Mouse (Mus musculus): ENCODE data around the gene Rpl23a. TPM values are rescaled to one million over a fixed set of nuclear protein-coding genes. Genes with fewer than 3 reads are reported as not detected.

The Rpl23a gene
- 698 and 713 TPM in 2 replicates for polyA plus RNA-seq (2015; fragmentation: Nextera tagmentation; extraction: Ambion mirVana)

DNA sequence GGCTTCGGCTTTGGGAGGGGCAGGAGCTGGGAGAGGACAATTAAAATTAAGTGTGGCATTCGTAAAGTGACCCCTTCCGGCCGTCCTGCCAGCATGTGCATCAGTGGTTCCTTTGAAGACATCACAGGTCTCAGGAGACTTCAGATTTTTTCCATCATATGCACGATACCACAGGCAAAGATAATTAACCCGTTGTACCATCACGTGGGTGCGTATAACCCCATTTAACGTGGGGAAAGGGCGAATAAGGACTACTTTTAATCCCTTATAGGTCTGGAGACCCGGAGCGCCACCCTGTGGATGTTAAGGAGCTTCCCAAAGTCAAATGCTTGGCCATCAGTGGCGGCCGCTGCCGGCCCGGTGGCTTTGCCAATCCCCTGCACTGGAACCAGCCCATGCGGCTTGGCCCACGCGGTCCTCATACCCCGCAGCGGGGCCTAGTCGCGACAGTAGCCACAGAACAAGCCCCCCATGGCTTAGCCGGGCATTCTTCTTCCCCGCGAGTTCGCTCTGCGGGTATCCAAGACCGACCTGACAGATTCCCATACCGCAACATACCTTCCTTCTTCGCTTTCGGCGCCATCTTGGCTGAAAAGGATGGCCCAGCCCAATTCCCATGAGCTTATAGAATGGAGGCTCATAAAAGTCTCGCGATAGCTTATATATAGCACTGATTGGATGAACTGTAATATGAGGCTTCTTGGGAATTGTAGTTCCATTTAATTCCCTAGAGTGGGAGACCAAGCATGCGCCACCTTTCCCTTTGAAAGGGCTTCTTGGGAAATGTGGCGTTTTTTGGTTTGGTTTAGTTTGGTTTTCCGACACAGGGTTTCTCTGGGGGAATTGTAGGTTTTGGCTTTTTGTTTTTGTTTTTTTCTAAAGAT, at the start of gene Rpl23a:
Gene Rpl23a, minus strand, starts transcription at position 624 of the 884 bp plus-strand sequence.
- ATAC-seq, result peak; percentile 95
- no peaks in the 10 kb centered on the region for H3K9me3 ChIP-seq (replicated peaks; ENCODE audit: control insufficient read depth, low read length, poor library complexity, severe bottlenecking)
- H3K4me3 ChIP-seq (ENCODE audit: low read depth, low read length), result peak within 1 kb of the TSS; percentile 67
- H3K4me1 ChIP-seq (ENCODE audit: control insufficient read depth, insufficient read depth, low read length), result peaks cover 28% of the 10 kb centered on the region
- peaks cover 13% of the 10 kb centered on the region for H3K36me3 ChIP-seq (ENCODE audit: control insufficient read depth, insufficient read depth, low read length)
- H3K4me2 ChIP-seq (ENCODE audit: low read length), result peak within 1 kb of the TSS; percentile 73
- H3K9ac ChIP-seq (ENCODE audit: low read depth, low read length), result peak within 1 kb of the TSS; percentile 84
- no peaks in the 10 kb centered on the region for H3K27me3 ChIP-seq (ENCODE audit: control insufficient read depth, insufficient read depth, low read depth, low read length)
- WGBS, result 0% methylated on average over 38 of the region's 38 CpGs
- H3K27ac ChIP-seq (ENCODE audit: low read length), result peak within 1 kb of the TSS; percentile 92

GRCm38 (mm10) chr11:78231518-78231917, 48.1 kb upstream of the Rpl23a start:
- no peak overlapping the region for H3K27ac ChIP-seq (ENCODE audit: low read length)
- peaks cover 51% of the 10 kb centered on the region for H3K36me3 ChIP-seq (ENCODE audit: control insufficient read depth, insufficient read depth, low read length)
- no peaks in the 10 kb centered on the region for H3K9me3 ChIP-seq (replicated peaks; ENCODE audit: control insufficient read depth, low read length, poor library complexity, severe bottlenecking)
- ATAC-seq, result no peak
- 95% methylated on average over 6 of the region's 6 CpGs for WGBS
- no peaks in the 10 kb centered on the region for H3K4me1 ChIP-seq (ENCODE audit: control insufficient read depth, insufficient read depth, low read length)
- no peaks in the 10 kb centered on the region for H3K27me3 ChIP-seq (ENCODE audit: control insufficient read depth, insufficient read depth, low read depth, low read length)
- no peak overlapping the region for H3K9ac ChIP-seq (ENCODE audit: low read depth, low read length)
- no peak overlapping the region for H3K4me2 ChIP-seq (ENCODE audit: low read length)
- H3K4me3 ChIP-seq (ENCODE audit: low read depth, low read length), result no peak overlapping the region

GRCm38 (mm10) chr11:78223586-78223985, 40.2 kb upstream of the Rpl23a start:
- H3K4me2 ChIP-seq (ENCODE audit: low read length), result no peak overlapping the region
- H3K36me3 ChIP-seq (ENCODE audit: control insufficient read depth, insufficient read depth, low read length), result peaks cover 69% of the 10 kb centered on the region
- no peak overlapping the region for H3K9ac ChIP-seq (ENCODE audit: low read depth, low read length)
- H3K4me3 ChIP-seq (ENCODE audit: low read depth, low read length), result no peak overlapping the region
- H3K4me1 ChIP-seq (ENCODE audit: control insufficient read depth, insufficient read depth, low read length), result no peaks in the 10 kb centered on the region
- H3K9me3 ChIP-seq (replicated peaks; ENCODE audit: control insufficient read depth, low read length, poor library complexity, severe bottlenecking), result no peaks in the 10 kb centered on the region
- H3K27me3 ChIP-seq (ENCODE audit: control insufficient read depth, insufficient read depth, low read depth, low read length), result no peaks in the 10 kb centered on the region
- H3K27ac ChIP-seq (ENCODE audit: low read length), result no peak overlapping the region
- no peak for ATAC-seq
- WGBS, result 95% methylated on average over 4 of the region's 4 CpGs

DNA sequence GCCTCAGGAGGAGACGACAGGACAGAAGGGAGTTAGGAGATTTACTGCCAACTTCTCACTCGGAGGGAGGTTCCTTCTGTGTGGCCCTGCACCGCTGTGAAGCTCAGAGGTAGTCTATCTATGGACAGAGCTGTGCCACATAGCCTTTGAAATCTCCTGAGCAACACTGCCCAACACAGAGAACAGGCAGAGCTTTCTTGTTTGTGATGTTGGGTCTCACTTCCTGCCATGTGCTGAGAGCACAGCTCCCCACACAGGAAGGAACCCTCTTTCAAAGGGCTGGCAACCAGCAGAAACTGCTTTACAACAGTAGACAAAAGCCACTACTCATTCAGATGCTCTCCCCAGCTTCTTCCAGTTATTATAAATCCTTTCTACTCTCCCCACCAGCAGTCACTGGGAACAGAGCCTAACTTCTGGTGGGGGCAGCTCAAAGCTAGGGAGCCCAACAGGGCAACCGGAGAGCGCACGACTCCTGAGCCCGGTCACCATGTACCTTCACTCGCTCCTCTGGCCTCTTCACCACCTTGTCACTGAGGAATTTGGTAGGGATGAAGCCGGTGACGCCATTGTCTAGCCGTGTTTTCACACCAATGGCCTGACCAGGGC, 32.4 kb upstream of the Rpl23a start:
- Histone ChIP-seq H3K27me3 (ENCODE audit: control insufficient read depth, insufficient read depth, low read depth, low read length) (no peaks in the 10 kb centered on the region), H3K4me2 (ENCODE audit: low read length) (no peak overlapping the region), H3K4me1 (ENCODE audit: control insufficient read depth, insufficient read depth, low read length) (no peaks in the 10 kb centered on the region), H3K9me3 (replicated peaks; ENCODE audit: control insufficient read depth, low read length, poor library complexity, severe bottlenecking) (no peaks in the 10 kb centered on the region), H3K4me3 (ENCODE audit: low read depth, low read length) (no peak overlapping the region), H3K27ac (ENCODE audit: low read length) (peak overlapping the region; percentile 11; the same call in 1 of the 2 replicates), H3K36me3 (ENCODE audit: control insufficient read depth, insufficient read depth, low read length) (peaks cover 69% of the 10 kb centered on the region), H3K9ac (ENCODE audit: low read depth, low read length) (no peak overlapping the region)
- 88% methylated on average over 11 of the region's 11 CpGs for WGBS
- peak; percentile 45; the same call in 1 of the 2 replicates for ATAC-seq

DNA sequence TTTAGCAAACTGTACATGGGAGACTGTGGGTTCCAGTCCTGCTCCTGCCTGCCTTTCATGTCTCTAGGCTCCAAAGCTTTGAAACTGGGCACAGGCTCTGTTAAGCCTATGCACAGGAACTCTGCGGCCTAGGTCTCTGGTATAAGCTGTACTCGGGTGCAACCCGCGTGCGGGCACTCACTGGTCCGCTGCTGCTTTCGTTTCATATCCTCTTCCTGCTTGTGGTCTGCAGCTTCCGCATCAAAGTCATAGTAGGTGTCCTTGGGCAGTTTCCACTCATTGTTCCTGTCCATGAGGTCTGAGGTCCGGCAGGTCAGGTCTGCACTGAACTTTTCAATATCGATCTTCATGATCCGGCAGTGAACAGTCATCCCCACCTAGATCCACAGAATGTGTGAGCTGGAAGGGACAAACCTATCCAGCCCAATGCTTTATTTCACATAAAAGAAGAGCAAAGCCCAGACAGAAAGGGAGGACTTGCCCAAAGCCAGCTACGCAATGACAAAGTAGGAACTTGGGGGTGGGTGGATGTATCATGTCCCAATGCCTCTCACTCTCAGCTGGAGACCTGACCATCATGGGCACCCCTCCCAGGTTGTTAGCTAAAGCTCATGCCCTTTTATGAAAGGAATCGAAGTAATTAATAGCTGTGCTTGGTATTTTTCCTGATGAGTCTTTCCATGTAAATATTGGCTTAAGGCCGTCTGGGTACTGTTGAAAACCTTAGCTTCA, 29.9 kb upstream of the Rpl23a start:
- ATAC-seq, result no peak
- no peak overlapping the region for H3K4me3 ChIP-seq (ENCODE audit: low read depth, low read length)
- H3K27me3 ChIP-seq (ENCODE audit: control insufficient read depth, insufficient read depth, low read depth, low read length), result no peaks in the 10 kb centered on the region
- H3K4me2 ChIP-seq (ENCODE audit: low read length), result no peak overlapping the region
- no peak overlapping the region for H3K9ac ChIP-seq (ENCODE audit: low read depth, low read length)
- no peaks in the 10 kb centered on the region for H3K9me3 ChIP-seq (replicated peaks; ENCODE audit: control insufficient read depth, low read length, poor library complexity, severe bottlenecking)
- H3K36me3 ChIP-seq (ENCODE audit: control insufficient read depth, insufficient read depth, low read length), result peaks cover 63% of the 10 kb centered on the region
- H3K27ac ChIP-seq (ENCODE audit: low read length), result no peak overlapping the region
- H3K4me1 ChIP-seq (ENCODE audit: control insufficient read depth, insufficient read depth, low read length), result no peaks in the 10 kb centered on the region
- WGBS, result 94% methylated on average over 14 of the region's 14 CpGs

DNA sequence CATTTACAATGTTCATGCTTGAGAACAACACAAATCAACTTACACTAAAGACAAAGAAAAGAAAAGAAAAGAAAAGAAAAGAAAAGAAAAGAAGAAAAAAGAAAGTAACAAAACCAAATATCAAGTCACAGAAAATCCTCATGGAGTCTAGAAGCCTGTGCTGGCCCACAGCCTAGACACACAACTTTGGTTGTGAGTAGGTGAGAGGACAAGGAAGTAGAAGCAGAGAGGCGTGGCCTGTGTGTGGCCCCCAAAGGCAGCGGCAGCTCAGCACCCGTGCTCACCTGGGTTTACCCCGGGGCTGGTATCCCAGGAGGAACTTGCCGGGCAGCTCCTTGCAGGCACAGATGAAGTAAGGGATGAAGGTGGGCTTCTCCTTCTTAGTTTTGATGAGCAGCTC, 28.1 kb upstream of the Rpl23a start:
- WGBS, result 96% methylated on average over 5 of the region's 5 CpGs
- H3K27me3 ChIP-seq (ENCODE audit: control insufficient read depth, insufficient read depth, low read depth, low read length), result no peaks in the 10 kb centered on the region
- H3K4me3 ChIP-seq (ENCODE audit: low read depth, low read length), result no peak overlapping the region
- H3K27ac ChIP-seq (ENCODE audit: low read length), result no peak overlapping the region
- H3K4me1 ChIP-seq (ENCODE audit: control insufficient read depth, insufficient read depth, low read length), result no peaks in the 10 kb centered on the region
- no peak for ATAC-seq
- no peaks in the 10 kb centered on the region for H3K9me3 ChIP-seq (replicated peaks; ENCODE audit: control insufficient read depth, low read length, poor library complexity, severe bottlenecking)
- peaks cover 55% of the 10 kb centered on the region for H3K36me3 ChIP-seq (ENCODE audit: control insufficient read depth, insufficient read depth, low read length)
- H3K9ac ChIP-seq (ENCODE audit: low read depth, low read length), result no peak overlapping the region
- no peak overlapping the region for H3K4me2 ChIP-seq (ENCODE audit: low read length)

- no peak overlapping the region for H3K4me3 ChIP-seq (ENCODE audit: low read depth, low read length)
- H3K4me1 ChIP-seq (ENCODE audit: control insufficient read depth, insufficient read depth, low read length), result no peaks in the 10 kb centered on the region
- peaks cover 59% of the 10 kb centered on the region for H3K36me3 ChIP-seq (ENCODE audit: control insufficient read depth, insufficient read depth, low read length)
- H3K9ac ChIP-seq (ENCODE audit: low read depth, low read length), result no peak overlapping the region
- H3K27ac ChIP-seq (ENCODE audit: low read length), result no peak overlapping the region
- no peaks in the 10 kb centered on the region for H3K27me3 ChIP-seq (ENCODE audit: control insufficient read depth, insufficient read depth, low read depth, low read length)
- no peaks in the 10 kb centered on the region for H3K9me3 ChIP-seq (replicated peaks; ENCODE audit: control insufficient read depth, low read length, poor library complexity, severe bottlenecking)
- ATAC-seq, result no peak
- no peak overlapping the region for H3K4me2 ChIP-seq (ENCODE audit: low read length)
- WGBS, result 78% methylated on average over 7 of the region's 7 CpGs
These were observed 27.2 kb upstream of the Rpl23a start for GRCm38 (mm10) chr11:78210615-78211014.

DNA sequence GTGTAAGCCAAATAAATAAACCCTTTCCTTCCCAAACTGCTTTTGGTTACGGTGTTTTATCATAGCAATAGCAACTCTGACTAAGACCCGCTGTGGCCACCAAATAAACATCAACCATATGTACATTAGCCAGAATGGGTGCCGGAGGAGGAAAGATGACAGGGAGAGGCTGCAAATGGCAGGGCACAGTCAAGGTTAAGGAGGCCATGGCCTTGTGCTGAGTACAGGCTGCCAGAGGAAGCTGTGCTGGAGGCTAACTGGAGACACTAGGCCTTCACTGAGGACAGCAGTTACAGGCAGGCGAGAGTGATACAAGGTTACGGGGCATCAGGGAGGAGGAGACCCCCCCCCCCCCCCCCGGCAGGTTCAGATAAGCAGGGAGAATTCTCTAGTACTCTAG, 26.5 kb upstream of the Rpl23a start:
- H3K9ac ChIP-seq (ENCODE audit: low read depth, low read length), result no peak overlapping the region
- no peaks in the 10 kb centered on the region for H3K9me3 ChIP-seq (replicated peaks; ENCODE audit: control insufficient read depth, low read length, poor library complexity, severe bottlenecking)
- H3K36me3 ChIP-seq (ENCODE audit: control insufficient read depth, insufficient read depth, low read length), result peaks cover 56% of the 10 kb centered on the region
- H3K4me3 ChIP-seq (ENCODE audit: low read depth, low read length), result no peak overlapping the region
- H3K27me3 ChIP-seq (ENCODE audit: control insufficient read depth, insufficient read depth, low read depth, low read length), result no peaks in the 10 kb centered on the region
- H3K27ac ChIP-seq (ENCODE audit: low read length), result no peak overlapping the region
- H3K4me1 ChIP-seq (ENCODE audit: control insufficient read depth, insufficient read depth, low read length), result no peaks in the 10 kb centered on the region
- no peak overlapping the region for H3K4me2 ChIP-seq (ENCODE audit: low read length)
- WGBS, result 95% methylated on average over 6 of the region's 6 CpGs
- no peak for ATAC-seq
